Mouse (Mus musculus) neural tube, embryonic 12.5 days (tissue): ENCODE measurements around the gene Myo5c. TPM values are rescaled to one million over a fixed set of nuclear protein-coding genes. Genes with fewer than 3 reads are reported as not detected.

Experiments used
- ATAC-seq: fragments of 200-750 bp; cut with Nextera tagmentation; 2 replicates; pipeline ENCODE4 v1.8.0; 2017; ENCODE audit warnings: low read depth, mild to moderate bottlenecking, moderate TSS enrichment, moderate library complexity; ENCODE audit not compliant: low FRiP score
- H3K27ac ChIP-seq: fragments of 300-500 bp; sonication (generic); 2 replicates; pipeline ENCODE4 v1.5.1; 2016
- H3K27me3 ChIP-seq: fragments of 300-500 bp; sonication (generic); replicated peaks from 2 replicates; pipeline ENCODE4 v1.6.1; 2016; ENCODE audit warnings: mild to moderate bottlenecking
- H3K36me3 ChIP-seq: fragments of 300-500 bp; sonication (generic); 2 replicates; pipeline ENCODE4 v1.6.1; 2016; ENCODE audit warnings: mild to moderate bottlenecking
- H3K4me1 ChIP-seq: fragments of 300-500 bp; sonication (generic); 2 replicates; pipeline ENCODE4 v1.6.1; 2016
- H3K4me2 ChIP-seq: fragments of 300-500 bp; sonication (generic); replicated peaks from 2 replicates; pipeline ENCODE4 v1.6.1; 2016; ENCODE audit warnings: mild to moderate bottlenecking
- H3K4me3 ChIP-seq: fragments of 300-500 bp; sonication (generic); 2 replicates; pipeline ENCODE4 v1.5.1; 2016
- H3K9ac ChIP-seq: fragments of 300-500 bp; sonication (generic); 2 replicates; pipeline ENCODE4 v1.6.1; 2016; ENCODE audit warnings: mild to moderate bottlenecking
- H3K9me3 ChIP-seq: fragments of 300-500 bp; sonication (generic); 2 replicates; pipeline ENCODE4 v1.6.1; 2016; ENCODE audit warnings: mild to moderate bottlenecking
- WGBS: fragments of 180-500 bp; shearing (Covaris S2); methylation state at CpG from one replicate; pipeline ENCODE4 v1.1.7; 2016; 5-methylcytosine and 5-hydroxymethylcytosine counted together
- polyA plus RNA-seq: library from polyadenylated mRNA; unstranded; fragments of >200 nt; fragmentation: Nextera tagmentation; extraction: Ambion mirVana; gene quantifications from 2 replicates; pipeline ENCODE4 v1.2.1, GENCODE M21; 2016

Myo5c gene
- polyA plus RNA-seq, 1 experiment from 2014 or later: 0.32 TPM

DNA sequence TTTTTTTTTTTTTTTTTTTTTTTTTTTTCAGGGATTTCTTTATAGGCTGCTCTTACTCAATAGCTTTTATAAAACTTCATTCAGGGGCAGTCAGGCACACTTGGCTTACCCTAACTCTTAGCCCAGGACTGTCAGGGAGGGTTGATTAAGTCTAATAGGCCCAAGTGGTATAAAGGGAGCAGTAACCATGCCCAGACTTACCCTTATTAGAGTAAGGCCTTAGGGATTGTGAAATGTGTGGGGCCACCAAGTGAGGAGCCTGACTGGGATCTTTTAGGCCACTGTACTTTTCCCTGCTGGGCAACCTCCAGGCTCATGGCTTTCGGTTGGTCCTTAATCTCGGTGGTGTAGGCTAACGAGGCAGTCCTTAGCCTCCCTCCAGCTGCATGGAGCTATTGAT is 116.8 kb downstream of the Myo5c start:
- Histone ChIP-seq H3K36me3 (peaks cover 20% of the 10 kb centered on the region), H3K4me1 (no peaks in the 10 kb centered on the region), H3K4me3 (no peak overlapping the region), H3K27ac (no peak overlapping the region), H3K27me3 (no peaks in the 10 kb centered on the region), H3K4me2 (no peak overlapping the region), H3K9me3 (no peaks in the 10 kb centered on the region), H3K9ac (no peak overlapping the region)
- no peak for ATAC-seq
- WGBS: 72% methylated on average over 3 of the region's 3 CpGs

DNA sequence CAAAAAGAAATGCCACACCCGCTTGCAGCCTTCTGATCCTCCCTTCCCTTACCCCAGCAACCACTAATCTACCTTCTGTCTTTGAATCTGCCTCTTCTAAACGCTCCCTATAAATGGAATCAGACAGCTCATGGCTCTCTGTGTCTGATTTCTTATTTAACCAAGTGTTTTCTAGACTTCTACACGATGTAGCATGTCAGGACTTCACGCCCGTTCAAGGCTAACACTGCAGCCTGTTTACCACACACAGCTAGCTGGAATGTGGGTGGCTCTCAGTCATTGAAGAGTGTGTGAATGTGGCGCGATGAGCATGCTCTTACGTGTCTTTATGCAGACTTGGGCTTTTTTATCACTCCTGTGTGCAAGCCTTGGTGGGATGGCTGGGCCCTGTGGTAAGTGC is 121.3 kb downstream of the Myo5c start:
- 77% methylated on average over 8 of the region's 8 CpGs for WGBS
- H3K27me3 ChIP-seq: no peaks in the 10 kb centered on the region

More for the DNA sequence above, 121.3 kb downstream of the Myo5c start:
- ATAC-seq: no peak
- Histone ChIP-seq H3K36me3 (no peaks in the 10 kb centered on the region), H3K4me2 (no peak overlapping the region), H3K4me3 (no peak overlapping the region), H3K4me1 (no peaks in the 10 kb centered on the region), H3K9ac (no peak overlapping the region), H3K9me3 (no peaks in the 10 kb centered on the region), H3K27ac (no peak overlapping the region)

Other genes starting within 250 kb of the Myo5c start
- 278 and 299 TPM in 2 replicates for gene Arpp19, start 194.4 kb upstream of the Myo5c start, polyA plus RNA-seq
- gene Myo5a, start 161.0 kb upstream of the Myo5c start, polyA plus RNA-seq: 42.4 and 45.3 TPM in 2 replicates
- gene Gnb5, start 74.3 kb downstream of the Myo5c start, polyA plus RNA-seq: 38.7 and 42.3 TPM in 2 replicates
- gene Bcl2l10, start 115.7 kb downstream of the Myo5c start, polyA plus RNA-seq: not detected in 2 replicates
- gene Mapk6, start 178.0 kb downstream of the Myo5c start, polyA plus RNA-seq: 184 and 188 TPM in 2 replicates
- gene Leo1, start 209.5 kb downstream of the Myo5c start, polyA plus RNA-seq: 43.5 and 53.5 TPM in 2 replicates